Mouse (Mus musculus): Measurements from ENCODE around the gene Slfn14.
"Not testable (repeated sequence)": the region's sequence is repeated elsewhere in the genome, so short reads cannot be mapped to it uniquely, and the experiment has no call there.

The Slfn14 gene

DNA sequence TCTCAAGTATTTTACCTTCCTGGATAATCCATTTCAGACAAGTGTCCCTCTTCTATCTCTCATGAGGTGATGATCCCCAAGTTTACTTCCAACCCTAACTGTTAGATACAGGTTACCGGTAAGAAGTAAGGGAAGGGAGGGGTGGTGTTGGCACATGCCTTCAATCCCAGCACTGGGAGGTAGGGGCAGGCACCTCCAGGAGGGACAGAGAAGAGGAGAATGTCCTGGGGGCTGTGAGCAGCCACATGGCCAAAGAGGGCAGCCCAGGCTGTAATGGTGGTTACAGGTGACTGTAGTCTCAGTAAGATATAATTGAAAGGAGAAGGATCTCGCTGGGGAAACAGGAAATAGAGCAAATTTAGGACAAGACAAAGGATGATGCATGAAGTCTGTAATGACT, 4.4 kb downstream of the Slfn14 start:
- DNase-seq (ENCODE audit: low spot score) = no peak

DNA sequence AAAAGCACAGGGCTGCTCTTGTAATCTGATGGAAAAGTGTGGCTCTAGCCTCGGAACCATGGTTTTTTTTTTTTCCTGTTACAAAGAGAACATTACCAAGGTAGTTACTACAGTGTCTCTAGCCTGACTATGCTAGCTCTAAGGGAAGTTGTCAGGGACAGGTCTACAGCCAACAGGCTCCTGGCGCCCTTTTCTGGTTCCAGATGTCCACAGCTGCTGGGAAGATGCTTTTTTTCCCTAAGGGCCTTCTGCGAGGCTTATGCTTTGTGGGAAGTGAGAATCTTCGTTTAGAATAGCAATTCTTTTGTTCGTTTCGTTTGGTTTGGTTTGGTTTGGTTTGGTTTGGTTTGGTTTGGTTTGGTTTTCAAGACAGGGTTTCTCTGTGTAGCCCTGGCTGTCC, 6.8 kb downstream of the Slfn14 start:
- DNase-seq (ENCODE audit: low spot score) = no peak

DNA sequence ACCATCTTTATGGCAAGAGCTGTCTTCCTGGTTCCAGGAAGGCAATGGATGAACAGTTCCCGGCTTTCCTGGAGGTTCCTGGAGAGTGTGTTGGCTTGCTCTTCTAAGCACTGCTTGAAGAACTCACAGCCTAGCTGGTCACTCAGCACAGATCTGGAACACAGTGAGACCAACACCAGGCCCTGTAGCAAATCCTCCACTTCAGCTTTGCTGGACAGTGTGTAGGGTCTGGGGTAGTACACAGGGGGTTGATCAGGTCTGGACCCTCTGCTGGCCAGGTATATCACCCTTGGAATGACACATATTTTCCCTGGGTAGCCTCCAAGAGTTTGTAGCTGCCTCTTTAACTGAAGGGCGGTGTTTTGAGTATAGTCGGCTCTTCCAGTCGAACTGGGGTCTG, 7.5 kb downstream of the Slfn14 start:
- DNase-seq (ENCODE audit: low spot score) = no peak

DNA sequence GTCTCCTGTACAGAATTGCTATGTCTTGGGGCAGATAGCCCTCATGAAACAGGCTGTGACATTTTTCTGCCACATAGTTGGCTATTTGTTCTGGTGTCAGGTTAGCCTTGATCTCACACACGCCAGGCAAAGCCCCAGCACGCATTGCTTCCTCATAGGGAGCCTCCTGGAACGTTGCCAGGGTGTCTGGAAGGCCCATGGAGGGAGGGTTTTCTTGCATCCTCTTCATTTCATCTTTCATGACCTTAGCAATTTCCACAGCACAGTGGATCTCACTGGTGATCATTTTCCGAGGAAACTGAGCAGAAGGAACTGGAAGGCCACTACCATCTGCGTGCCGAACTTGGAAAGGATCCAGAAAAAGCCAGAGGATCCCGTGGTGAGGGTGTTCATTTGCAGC, 10.3 kb downstream of the Slfn14 start:
- no peak for DNase-seq (ENCODE audit: low spot score)

DNA sequence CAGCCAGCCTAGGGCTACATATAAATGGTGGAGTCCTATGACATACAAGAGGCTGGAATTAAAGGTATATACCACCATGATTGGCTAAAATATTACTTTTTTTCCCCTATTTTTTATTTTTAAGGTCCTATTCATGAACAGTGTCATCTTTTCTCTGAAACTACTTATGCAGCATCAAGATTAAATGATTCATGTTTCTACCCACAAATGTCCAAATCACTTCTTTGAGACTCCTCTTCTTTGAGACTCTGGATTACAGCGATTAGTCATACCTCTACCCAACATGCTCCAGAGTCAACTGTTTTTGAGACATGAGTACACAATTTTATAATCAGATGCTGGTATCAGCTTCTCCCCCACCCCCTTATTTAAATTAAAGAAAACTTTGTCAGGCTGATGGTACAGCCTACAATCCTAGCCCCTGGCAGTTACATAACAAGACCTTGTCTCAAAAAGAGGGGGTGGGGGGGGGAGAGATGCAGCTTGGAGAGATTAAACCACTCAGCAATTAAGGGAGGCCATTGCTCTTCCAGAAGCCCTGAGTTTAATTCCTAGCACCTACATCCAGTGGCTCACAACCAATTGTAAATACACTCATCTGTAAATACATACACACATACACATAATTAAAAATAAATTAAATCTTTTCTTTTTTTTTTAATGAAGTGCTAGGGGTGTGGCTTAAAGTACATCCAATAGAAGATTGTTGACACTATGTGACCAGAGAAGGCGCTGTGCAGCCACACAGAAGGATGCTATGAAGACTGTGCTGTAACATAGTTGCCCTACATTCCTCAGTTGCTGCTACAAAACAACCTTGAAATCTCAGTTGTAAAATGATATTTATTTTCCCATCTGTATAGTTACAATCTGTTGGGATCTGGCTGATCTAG, 14.3 kb downstream of the Slfn14 start:
- DNase-seq (ENCODE audit: low spot score) = no peak

DNA sequence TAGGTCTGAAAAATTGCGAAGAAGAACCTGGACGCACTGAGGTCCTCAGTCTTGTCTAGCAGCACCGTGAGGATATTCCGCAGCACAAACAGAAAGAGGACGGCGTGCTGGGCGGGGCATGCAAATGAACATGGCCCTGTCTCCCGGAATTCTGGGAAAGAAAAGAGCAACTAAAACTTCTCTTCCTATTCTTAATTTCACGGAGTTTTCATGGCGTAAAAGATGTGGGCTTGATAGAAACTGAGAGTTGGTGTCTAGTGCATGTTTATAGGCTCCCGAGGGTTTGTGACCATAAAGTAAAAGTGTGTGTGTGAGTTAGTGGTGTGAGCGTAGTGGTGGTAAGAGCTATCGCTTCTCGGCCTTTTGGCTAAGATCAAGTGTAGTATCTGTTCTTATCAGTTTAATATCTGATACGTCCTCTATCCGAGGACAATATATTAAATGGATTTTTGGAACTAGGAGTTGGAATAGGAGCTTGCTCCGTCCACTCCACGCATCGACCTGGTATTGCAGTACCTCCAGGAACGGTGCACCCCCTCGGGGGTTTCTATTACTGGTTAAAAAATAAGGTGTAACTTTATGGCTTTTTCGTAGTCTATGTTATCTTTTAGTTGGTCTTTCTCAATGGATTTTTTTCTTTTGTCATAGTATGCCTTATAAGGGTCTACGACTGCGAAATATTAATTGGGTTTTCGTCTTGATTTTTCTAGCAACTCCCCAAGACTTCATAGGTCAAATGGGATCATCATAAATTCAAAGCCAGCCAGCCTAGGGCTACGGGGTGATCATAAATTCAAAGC, 15.2 kb downstream of the Slfn14 start:
- DNase-seq (ENCODE audit: low spot score) = peak; percentile 75

DNA sequence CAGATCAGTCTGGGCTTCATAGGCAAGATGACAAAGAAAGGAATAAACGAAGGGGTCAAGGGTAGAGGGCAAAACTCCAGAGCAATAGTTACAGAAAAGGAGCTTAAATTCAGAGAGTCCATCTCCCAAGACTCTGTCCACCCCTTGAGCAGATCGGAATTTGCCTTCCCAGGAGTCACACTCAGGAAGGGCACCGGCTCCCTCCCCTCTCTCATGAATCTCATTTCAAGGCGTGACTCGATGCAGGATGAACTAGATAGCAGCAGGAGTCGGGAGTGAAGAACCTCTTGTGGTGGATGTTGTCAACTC, 15.7 kb downstream of the Slfn14 start:
- DNase-seq (ENCODE audit: low spot score) = no peak

DNA sequence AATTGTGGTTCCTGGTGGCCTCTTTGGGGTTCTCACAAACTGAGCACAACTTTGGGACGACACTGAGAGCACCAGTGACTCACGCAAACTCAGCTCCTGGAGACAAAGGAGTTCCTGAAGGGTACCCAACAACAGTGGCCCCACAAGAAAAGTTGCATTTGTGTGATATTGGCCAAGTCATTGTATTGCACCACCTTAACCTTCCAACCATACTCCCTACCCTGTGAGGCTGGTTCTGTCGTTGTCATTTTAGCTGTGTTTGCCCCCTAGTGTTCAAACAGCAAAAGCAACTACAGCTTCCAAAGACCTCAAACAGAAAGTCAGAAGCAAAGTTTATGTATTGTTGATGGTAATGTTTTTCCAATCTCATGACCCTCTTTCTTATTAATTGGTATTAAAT, 23.4 kb downstream of the Slfn14 start:
- DNase-seq (ENCODE audit: low spot score) = peak; percentile 23

DNA sequence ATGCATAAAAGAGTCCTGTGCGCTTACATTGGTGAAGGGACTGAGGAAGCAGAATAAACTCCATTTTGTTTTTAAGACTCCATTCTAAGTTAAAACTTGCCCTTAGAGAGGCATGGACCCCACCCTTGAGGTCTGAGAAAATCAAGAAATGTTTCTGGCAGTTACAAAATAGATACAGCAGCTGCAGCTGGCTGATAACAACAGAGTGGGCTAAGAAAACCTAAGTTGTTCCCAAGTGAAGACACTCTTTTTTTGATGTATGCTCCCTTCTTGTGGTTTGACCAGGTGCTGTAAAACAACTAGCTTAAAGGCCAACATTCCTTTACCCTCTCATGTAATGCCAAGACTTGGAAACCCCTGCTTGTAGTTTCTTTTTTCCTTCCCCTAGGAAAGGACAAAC, 23.9 kb downstream of the Slfn14 start:
- DNase-seq (ENCODE audit: low spot score) = peak; percentile 36

DNA sequence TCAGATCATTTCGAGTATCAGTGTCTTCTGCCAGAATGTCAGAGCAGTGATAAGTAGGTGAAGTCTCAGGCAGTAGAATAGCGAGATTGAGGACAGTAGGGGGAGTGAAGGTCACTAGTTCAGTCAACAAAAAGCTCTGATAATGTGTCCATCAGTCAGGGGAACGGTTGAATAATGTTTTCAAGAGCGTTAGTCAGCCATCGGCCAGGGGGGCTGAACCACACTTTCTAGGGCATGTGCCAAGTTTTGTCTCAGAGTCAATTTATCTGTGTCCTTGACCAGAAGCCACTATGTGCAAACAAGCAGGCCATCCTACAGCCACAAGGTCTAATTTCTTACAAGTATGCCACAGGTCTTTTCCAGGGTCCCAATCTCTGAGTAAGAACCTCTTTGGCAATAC, 29.3 kb downstream of the Slfn14 start:
- DNase-seq (ENCODE audit: low spot score) = not testable (repeated sequence)

DNA sequence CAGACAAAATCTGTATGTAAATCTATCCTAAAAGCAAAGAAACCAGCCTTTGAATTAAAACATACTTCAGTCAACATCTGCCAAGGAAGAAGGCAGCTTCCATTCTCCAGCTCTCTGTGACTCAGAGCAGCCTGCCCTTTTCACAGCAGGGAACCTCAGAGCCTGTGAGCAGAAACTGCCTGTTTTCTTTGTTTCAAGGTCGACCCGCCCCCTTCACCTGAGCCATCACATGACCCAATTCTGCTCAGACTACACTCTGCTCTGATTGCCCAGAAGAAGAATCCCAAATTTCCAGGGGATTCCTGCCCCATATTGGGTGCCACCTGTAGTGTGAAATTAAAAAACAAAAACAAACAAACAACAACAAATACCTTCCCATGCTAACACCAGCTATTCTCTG, 46.7 kb downstream of the Slfn14 start:
- DNase-seq (ENCODE audit: low spot score) = no peak

DNA sequence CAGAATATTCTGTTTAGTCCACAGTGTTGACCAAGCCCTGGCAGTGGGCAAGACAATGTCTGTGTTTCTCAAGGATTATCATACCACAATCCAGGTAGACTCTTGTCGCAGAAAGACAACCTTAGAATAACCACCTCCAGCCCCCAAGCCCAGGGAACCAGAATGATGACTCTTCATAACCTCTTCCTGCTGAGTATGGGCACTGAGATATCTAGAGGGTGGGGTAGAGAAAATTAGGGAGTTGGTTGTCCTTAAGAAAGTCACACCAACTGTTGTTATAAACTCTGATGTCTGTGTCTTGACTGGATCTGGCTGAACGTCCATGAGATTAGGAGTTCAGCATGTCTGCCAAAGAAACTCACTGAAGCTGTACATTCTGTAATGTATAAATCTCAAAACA, 48.1 kb downstream of the Slfn14 start:
- no peak for DNase-seq (ENCODE audit: low spot score)

DNA sequence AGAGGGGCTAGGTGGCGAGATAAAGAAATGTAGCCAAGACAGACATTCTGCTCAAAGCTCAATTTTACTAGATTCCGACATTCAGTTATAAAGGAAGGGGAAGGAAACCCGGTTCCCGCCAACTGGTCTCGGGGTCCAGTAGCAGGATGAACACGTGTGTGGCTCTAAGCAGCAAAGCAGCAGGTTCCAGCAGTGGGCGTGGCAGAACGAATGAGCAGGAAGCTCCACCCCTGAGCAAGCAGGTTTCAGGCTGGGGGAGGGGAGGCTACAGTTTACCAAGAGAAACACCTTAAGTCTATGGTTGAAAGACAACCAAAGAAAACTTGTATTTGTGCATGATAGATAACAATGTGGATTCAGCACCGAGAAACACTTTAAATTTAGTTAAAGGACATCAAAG, 49.1 kb downstream of the Slfn14 start:
- not testable (repeated sequence) for DNase-seq (ENCODE audit: low spot score)

DNA sequence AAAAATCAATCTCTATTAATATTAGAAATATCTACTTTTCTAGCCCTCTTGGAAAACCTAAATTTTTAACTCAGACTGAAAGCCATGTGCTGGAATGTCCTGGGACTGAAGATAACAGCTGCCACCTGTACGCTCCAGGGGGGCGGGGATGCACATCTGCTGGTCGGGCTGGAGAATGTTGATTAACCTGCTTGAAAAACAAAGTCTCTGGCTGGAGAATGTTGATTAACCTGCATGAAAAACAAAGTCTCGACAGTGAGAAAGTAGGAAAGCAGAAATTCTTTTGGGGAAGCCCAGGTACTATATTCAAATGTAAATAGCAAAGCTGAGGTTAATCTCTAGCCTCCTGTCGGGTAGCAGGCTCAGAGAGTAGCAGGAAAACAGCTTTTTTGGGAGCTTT, 52.9 kb downstream of the Slfn14 start:
- DNase-seq (ENCODE audit: low spot score) = peak; percentile 54

DNA sequence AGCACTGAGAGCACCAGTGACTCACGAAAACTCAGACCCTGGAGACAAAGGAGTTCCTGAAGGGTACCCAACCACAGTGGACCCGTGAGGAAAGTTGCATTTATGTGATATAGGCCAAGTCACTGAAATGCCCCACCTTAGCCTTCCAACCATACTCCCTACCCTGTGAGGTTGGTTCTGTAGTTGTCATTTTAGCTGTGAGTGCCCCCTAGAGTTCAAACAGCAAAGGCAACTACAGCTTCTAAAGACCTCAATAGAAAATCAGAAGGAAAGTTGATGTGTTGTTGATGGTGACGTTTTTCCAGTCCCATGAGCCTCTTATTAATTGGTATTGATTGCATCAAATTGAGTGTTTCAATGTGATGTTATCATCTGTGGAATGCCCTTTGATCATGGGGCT, 55.6 kb downstream of the Slfn14 start:
- no peak for DNase-seq (ENCODE audit: low spot score)

DNA sequence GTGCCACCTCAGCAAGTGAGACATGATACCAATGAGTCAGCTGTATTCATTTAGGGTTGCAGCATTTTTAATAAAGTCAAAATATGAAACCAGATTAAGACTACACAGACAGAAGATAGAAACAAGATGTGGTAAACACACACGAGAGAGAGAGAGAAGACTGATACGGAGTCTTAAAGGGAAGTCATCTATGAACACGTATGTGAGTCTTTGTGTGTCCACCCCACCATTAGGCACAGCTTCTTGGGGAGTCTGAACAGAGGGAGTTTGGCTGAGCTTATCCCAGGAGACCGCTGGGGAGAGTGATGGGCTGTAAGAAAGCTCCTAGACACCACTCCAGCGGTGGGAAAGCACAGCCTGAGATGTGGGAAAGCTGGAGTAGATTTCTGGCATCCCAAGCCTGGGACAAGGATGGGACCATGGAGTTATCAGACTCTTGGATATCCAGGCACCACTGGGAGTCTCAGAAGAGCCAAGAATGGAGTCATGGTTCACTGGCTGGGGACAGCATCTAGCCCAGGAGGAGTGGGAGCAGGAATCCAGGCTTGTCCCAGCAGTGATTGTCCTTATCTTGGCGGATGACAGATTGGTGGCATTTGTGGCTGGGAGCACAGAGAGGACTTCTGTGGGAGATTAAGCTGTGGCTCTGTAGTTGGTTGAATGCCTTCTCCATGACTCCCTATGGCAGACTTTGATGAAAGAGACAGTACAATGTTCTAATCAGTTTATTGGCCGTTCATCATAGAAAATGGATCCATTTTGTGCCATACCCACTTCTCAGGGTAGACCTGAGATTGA, 58.4 kb downstream of the Slfn14 start:
- no peak for DNase-seq (ENCODE audit: low spot score)

DNA sequence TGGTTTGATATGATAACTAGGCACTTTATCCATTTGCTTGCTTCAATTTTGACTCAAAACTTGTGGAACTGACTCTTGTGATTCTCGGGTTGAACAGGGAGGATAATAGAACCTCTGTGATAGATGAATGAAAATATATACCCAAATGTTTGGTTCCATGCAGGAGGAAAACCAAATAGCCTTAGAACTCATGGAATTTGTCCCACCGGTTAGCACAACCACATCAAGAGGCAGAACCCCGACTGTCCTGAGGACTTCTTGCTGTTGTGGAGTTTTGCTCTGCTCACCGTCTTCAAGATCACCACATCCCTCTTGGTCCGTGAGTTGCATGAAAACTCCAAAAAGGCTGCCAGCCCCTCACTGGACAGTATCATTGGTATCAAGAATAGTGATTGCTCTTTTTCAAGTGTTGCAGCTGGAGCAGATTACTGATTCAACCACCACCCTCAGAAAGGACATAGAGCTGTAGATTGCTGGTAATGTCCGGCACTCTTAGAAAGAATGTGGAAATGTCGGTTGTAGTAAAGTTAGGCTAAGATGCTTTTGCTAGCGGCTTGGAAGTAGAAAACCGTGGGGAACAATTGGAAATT, 61.1 kb downstream of the Slfn14 start:
- no peak for DNase-seq (ENCODE audit: low spot score)
